Mouse (Mus musculus) E14TG2a.4 (cell line): ENCODE data around the gene Dirc2.

Experiments used
- CTCF ChIP-seq: conservative IDR thresholded peaks from 2 replicates; pipeline ENCODE4 v1.5.1; 2014; ENCODE audit warnings: low read length
- NANOG ChIP-seq: IDR thresholded peaks from 2 replicates; pipeline ENCODE4 v1.6.1; 2014; ENCODE audit warnings: borderline replicate concordance, low read length, mixed read lengths
- POU5F1 ChIP-seq: IDR thresholded peaks from 2 replicates; pipeline ENCODE4 v1.6.1; 2014; ENCODE audit warnings: low read length, borderline replicate concordance

GRCm38 (mm10) chr16:35784134-35784725 lies 15.1 kb upstream of the Dirc2 start:
- no peak for TF ChIP-seq CTCF
- TF ChIP-seq POU5F1, result no peak
- TF ChIP-seq NANOG, result no peak
